Mouse (Mus musculus): Measurements from ENCODE around the gene Col18a1. TPM values are rescaled to one million over a fixed set of nuclear protein-coding genes. Genes with fewer than 3 reads are reported as not detected.

Gene Col18a1
- 0.88 TPM for total RNA-seq (2023)

DNA sequence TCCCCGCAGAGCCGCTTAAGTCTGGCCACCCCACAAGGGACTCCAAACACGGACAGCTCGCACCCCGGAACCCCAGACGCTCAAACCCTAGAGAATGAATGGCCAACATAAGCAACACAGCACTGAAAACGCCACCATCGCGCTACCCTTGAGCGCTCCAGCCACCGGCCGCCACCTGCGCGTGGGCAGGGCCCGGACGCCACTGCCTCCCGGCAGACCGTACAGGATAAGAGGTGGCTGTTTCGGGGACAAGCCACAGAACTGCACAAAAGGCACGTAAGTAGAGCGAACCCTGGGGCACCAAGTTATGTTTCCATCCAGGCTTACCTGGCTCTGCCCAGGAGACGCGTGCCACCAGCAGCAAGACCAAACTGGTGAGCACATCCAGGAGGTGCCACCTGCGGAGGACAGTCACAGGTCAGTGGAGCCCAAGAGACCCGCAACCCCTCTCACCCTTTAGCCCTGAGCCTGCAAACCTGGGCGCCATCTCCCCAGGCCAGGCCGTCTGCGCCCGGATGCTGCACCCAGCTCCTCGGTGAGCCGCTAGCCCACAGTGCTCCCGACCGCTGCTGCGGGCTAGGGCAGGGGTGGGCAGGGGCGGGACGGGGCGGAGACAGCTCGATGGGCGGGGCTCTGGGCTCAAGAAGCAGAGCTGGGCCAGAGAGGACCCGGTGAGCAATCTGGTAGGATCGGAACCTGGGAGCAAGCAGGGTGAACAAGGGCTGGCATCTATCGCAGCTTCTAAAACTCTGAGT is at the start of gene Col18a1:
Gene Col18a1, minus strand, starts transcription at position 586 of the 755 bp plus-strand sequence.

DNA sequence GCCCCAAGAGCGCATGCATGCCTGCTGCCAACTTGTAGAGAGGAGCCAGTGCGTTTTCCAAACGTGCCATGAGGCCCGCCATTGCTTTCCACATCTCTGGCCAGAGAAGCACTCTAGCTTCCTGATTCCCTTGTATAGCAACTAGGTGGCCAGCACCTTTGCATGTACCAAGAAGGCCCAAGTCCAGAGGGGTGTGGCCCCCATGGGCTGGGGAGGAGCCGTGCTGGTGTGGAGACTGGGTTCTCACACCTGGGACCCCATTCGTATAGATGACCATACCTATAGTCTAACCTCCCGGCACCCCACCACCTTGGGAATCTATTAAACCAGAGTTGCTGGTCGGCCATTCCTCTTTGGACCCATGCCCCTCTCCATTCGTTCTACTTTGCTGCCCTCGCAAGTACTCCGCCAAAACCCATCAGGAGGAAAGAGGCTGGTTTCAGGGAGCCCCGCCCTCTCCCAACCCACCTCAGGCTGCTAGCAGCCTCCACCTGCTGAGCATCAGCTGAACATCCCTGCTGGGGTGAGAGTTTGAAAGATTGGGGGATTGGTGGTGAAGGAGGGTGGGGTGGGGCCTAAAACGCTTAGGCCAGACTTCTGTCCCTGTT is 134.5 kb downstream of the Col18a1 start, which contains the start of gene Slc19a1:
Gene Slc19a1, plus strand, starts transcription at position 474 of the 608 bp plus-strand sequence.

Other genes starting within 250 kb of the Col18a1 start
- 11.0 TPM for gene Pcbp3, start 204.7 kb downstream of the Col18a1 start, total RNA-seq (2023)
- gene Slc19a1, start 134.3 kb downstream of the Col18a1 start, total RNA-seq (2023), result 17.3 TPM
- 31.7 TPM for gene Pofut2, start 92.7 kb upstream of the Col18a1 start, total RNA-seq (2023)